Mouse (Mus musculus): Measurements from ENCODE around the gene Olfr1161.

DNA sequence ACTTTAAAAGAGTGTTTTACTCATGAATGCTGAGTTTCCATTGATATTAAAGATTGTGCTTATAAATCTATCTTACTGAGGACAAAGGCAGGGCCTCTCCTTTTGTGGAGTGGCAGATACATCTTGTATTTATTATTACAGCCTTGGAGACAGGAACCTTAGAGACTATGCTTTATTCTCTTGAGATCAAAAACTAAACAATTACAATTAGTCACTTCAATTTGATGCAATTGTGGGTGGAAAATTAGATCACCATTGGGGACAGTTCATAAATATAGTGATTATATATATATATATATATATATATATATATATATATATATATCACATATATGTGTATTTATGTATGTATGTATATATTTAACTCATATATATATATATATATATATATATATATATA, 15.0 kb downstream of the Olfr1161 start, which contains the start of gene Olfr73:
- no peak for TF ChIP-seq CTCF (IDR thresholded peaks at IDR 0.05; ENCODE audit: low read depth, low read length)
- TF ChIP-seq POLR2A (IDR thresholded peaks at IDR 0.05; ENCODE audit: borderline replicate concordance, low read depth, low read length) = no peak
